Mouse (Mus musculus): ENCODE measurements around the gene Ndufb10. TPM values are rescaled to one million over a fixed set of nuclear protein-coding genes. Genes with fewer than 3 reads are reported as not detected.

The Ndufb10 gene
- total RNA-seq, 2 experiments from 2014 or later: 208 to 222 TPM

DNA sequence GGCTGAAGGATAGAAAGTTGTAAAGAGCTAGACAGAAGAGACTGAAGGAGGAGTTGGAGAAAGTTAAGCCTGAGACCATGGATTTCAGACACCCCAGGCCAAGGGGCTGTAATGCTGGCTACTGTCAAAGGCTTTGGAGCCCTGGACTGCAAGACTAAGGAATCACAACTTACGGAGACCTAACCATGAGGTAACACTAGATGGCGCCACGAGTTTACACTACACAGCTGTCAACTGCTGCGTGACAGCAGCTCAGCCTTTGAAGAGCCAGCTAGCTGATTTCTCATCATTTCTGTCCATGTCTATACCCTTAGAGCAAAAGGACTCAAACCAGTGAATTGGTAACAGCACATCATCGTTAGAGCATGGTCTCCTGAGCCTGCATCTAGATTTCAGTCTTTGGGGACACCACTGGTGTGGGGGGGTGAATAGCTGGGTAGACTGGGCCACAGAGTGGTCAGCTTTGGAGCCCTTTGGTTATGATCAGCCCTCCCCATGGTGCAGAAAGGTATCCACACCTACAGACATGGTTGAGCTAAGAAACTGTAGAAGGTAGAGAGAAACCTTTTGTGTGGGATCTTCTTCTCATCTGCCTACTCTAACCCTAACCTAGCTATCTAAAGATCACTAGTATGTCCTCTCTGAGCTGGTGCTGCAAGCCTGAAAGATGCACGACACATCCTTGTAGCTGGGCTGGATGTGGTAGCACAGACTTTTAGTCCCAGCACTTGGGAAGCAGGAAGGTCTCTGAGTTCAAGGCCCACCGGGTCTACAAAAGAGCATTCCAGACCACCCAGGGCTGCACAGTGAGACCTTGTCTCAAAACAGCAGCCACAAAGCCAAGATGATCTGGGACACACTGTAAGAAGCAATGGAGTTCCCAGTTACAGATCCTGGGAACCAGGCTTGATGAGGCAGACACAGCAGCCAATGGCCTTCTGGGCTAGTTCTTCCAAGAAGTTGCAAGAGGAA, 21.5 kb upstream of the Ndufb10 start:
- peak; percentile 80 to 84 for DNase-seq (ENCODE audit: extremely low spot score in 1 of 2, low spot score in 2 of 2)
- TF ChIP-seq CTCF (IDR thresholded peaks at IDR 0.05): peak; percentile 94
- H3K4me3 ChIP-seq: no peak overlapping the region
- no peak overlapping the region for H3K27ac ChIP-seq
- intact Hi-C loops (cut with DNase I): loop anchor here (1.0 to 5.0 kb wide), 2 partner anchors 72 to 136 kb away; no protein-coding TSS in a partner anchor

DNA sequence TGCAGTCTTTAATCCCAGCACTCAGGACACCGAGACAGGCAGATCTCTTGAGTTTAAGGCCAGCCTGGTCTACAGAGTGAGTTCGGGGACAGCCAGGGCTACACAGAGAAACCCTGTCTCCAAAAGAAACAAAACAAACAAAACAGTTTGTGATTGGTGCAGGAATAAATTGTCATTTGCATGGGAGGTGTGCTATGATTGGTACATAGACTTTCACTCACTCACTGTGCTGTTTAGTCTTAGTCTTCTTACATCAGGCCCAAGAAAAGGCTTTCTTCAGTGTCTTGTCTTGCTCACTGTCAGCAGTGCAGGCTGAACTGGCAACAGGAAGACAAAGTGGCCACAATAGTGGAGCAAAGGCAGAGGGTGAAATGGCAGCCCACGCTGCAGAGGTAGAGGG, 20.1 kb upstream of the Ndufb10 start:
- intact Hi-C loops (cut with DNase I): no loop called here
- DNase-seq (ENCODE audit: extremely low spot score in 1 of 2, low spot score in 2 of 2): no peak
- Histone ChIP-seq H3K27ac (no peak overlapping the region), H3K4me3 (no peak overlapping the region)
- no peak for TF ChIP-seq CTCF (IDR thresholded peaks at IDR 0.05)

DNA sequence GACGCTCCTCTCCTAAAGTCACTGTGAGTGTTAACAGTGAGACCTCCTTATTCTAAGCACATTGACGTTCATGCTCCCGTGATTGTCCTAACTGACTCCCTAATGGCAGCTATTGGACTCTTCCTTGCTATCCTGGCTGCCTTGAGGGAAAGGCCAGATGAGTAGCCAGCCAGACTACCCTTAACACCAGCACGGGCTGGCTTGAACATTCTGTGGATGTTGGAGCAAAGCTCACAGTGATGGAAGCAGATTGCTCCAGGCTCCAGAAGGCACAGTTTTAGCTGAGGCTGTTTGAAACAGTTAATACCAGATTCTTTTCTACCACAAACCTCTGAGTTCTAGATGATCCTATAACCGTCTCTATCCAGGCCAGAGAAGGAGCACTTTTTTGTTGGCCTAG, 19.6 kb upstream of the Ndufb10 start:
- DNase-seq (ENCODE audit: extremely low spot score in 1 of 2, low spot score in 2 of 2): no peak
- no peak for TF ChIP-seq CTCF (IDR thresholded peaks at IDR 0.05)
- no peak overlapping the region for H3K27ac ChIP-seq
- intact Hi-C loops (cut with DNase I): no loop called here
- H3K4me3 ChIP-seq: no peak overlapping the region

DNA sequence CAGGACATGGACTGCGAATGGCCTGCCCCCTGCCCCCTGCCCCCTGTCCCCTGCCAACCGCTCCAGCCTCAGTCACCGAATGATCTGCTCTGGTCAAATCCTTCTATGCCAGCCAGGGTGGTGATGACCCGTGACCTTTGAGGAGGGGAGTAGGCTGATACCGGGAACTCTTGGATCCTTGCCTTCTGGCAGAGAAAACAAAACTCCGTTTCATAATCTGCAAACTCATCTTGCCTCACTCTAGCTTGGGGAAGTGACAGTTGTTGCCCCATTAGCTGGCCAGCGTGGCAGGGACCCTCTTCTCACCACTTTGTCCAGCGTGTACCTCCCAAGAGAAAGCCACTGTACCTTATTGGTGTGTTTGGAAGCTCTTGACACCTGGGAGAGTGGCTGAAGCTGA, 18.0 kb upstream of the Ndufb10 start:
- H3K4me3 ChIP-seq: no peak overlapping the region
- no peak for DNase-seq (ENCODE audit: extremely low spot score in 1 of 2, low spot score in 2 of 2)
- TF ChIP-seq CTCF (IDR thresholded peaks at IDR 0.05): no peak
- H3K27ac ChIP-seq: no peak overlapping the region
- intact Hi-C loops (cut with DNase I): no loop called here

DNA sequence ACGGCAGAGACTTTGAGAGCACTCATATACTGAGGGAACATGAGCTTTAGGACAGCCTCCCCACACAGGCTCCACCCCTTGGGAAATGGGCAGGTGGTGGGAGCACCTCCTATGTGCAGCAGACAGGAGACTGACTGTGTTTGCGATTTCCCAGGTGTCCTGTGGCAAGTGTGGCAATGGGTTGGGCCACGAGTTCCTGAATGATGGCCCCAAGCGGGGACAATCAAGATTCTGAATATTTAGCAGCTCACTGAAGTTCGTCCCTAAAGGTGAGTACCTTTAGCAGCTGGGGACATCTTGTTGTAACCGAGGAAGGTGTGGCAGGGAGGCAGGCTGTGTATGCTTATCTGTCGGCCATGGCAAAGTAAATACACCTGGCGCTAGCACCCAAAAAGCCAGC, 15.6 kb upstream of the Ndufb10 start:
- intact Hi-C loops (cut with DNase I): no loop called here
- no peak for TF ChIP-seq CTCF (IDR thresholded peaks at IDR 0.05)
- no peak for DNase-seq (ENCODE audit: extremely low spot score in 1 of 2, low spot score in 2 of 2)
- H3K27ac ChIP-seq: no peak overlapping the region
- no peak overlapping the region for H3K4me3 ChIP-seq

DNA sequence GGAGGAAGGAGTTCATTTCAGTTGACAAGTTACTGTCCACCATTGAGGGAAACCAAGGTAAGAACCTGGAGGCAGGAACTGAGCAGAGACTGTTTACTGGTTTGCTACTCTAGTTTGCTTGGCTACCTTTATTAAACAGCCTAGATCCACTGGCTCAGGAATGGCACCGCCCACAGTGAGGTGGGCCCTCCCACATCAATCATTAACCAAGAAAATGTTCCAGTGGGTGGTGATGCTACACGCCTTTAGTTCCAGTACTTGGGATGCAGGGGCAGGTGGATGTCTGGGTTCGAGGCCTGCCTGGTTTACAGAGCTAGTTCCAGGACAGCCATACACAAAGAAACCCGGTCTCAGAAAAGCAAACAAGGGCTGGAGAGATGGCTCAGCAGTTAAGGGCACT, 14.0 kb upstream of the Ndufb10 start:
- no peak for DNase-seq (ENCODE audit: extremely low spot score in 1 of 2, low spot score in 2 of 2)
- Histone ChIP-seq H3K4me3 (no peak overlapping the region), H3K27ac (no peak overlapping the region)
- no peak for TF ChIP-seq CTCF (IDR thresholded peaks at IDR 0.05)
- intact Hi-C loops (cut with DNase I): no loop called here

DNA sequence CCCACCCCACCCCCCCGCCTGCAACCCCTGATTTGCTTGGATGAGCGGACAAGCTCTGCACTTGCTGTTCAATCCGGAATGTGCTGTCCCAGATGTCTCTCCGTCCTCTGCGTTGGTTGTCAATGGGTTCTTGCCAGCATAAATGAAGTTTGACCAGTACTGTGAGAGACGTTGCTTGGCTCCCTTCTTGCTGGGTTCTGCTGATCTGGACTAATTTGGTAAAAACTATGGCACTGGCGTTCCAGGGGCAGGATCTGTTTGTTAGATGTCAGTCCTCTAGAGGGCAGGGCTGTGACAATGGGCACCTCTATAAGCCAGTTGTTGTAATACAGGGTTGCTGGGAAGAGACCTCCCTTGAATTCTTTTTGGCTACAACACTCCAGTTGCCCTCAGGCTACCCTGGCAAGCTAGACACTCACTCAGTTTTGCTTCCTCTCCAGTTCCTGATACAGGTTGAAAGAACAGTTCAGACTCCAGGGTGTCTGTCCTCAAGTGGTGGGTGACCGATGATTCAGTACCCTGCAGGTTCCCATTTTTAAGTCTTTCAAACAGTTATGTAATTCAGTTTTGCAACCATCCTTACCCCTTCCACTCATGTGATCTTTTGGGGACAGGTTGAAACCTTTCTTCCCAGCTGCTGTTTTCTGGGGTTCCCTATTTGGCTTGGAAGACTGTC, 13.0 kb upstream of the Ndufb10 start:
- Histone ChIP-seq H3K4me3 (peak overlapping the region; percentile 66), H3K27ac (no peak overlapping the region)
- no peak; the same call in 1 of the 2 replicates for TF ChIP-seq CTCF (IDR thresholded peaks at IDR 0.05)
- intact Hi-C loops (cut with DNase I): no loop called here
- no peak for DNase-seq (ENCODE audit: extremely low spot score in 1 of 2, low spot score in 2 of 2)

DNA sequence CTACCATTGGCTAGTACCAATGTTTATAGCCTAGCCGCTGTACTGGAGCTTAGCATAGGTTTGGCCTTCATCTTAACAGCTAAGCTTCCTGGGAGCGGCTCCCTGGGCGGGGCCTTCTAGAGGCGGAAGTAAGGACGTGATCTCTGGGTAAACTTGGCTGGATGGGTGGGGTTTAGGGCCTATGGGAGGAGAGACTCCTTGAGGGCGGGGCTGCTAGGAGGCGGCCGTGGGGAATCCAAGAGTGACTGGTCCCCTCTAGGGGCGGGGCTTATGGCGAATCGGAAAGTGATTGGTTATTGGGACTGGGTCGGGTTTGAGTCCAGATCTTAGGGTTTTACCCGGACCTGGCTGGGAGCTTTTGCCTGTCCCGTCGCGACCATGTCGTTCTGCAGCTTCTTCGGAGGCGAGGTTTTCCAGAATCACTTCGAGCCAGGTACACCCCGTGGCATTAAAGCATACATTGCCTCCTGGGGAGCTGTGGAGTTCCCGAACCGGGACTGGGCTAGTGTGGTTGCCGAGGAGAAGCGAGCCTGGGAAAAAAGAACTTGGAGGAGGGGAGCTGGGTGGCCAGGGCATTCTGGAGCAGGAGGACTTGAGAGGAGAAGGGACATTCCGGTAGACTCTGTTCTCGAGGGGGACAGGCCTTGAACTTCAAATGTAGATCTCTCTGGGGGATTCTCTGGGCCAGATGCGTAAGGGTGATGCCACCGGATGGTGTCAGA, 12.2 kb upstream of the Ndufb10 start, which contains the start of gene Msrb1:
Msrb1 (plus strand) TSS at position 313 of the 722 bp plus-strand sequence.
- DNase-seq (ENCODE audit: extremely low spot score in 1 of 2, low spot score in 2 of 2): peak; percentile 86 to 91
- peak within 1 kb of the TSS; percentile 80 for H3K27ac ChIP-seq
- intact Hi-C loops (cut with DNase I): no loop called here
- peak within 1 kb of the TSS; percentile 66 for H3K4me3 ChIP-seq
- no peak for TF ChIP-seq CTCF (IDR thresholded peaks at IDR 0.05)

DNA sequence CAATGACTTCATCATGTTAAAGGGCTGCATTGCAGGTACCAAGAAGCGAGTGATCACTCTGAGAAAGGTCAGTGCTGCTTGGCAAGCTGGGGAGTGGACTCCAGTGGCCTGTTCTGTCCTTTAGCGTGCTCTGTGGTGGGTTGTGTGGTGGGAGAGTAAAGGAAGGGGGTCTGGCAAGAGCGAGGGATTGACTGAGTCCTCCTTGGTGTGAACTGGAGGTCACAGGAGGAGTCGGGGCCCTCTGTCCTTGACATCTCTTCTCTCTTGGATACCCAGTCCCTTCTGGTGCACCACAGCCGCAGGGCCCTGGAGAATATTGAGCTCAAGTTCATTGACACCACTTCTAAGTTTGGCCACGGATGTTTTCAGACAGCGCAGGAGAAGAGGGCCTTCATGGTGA, 11.2 kb upstream of the Ndufb10 start:
- Histone ChIP-seq H3K27ac (no peak overlapping the region), H3K4me3 (no peak overlapping the region)
- intact Hi-C loops (cut with DNase I): no loop called here
- TF ChIP-seq CTCF (IDR thresholded peaks at IDR 0.05): no peak
- no peak for DNase-seq (ENCODE audit: extremely low spot score in 1 of 2, low spot score in 2 of 2)

DNA sequence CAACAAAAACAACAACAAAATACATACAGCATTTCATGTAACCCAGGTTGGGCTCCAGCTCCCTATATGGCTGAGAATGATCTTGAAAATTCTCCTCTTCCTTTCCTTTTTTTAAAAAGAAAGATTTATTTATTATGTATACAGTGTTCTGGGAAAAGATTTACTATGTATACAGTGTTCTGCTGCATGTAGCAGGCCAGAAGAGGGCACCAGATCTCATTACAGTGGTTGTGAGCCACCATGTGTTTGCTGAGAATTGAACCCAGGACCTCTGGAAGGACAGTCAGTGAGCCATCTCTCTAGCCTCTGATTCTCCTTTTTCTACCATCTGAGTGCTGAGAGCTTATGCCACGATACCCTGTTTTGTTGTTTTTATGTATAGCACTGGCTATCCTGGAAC, 10.2 kb upstream of the Ndufb10 start:
- peak; percentile 32 for TF ChIP-seq CTCF (IDR thresholded peaks at IDR 0.05)
- DNase-seq (ENCODE audit: extremely low spot score in 1 of 2, low spot score in 2 of 2): no peak
- intact Hi-C loops (cut with DNase I): no loop called here
- no peak overlapping the region for H3K4me3 ChIP-seq
- H3K27ac ChIP-seq: no peak overlapping the region

DNA sequence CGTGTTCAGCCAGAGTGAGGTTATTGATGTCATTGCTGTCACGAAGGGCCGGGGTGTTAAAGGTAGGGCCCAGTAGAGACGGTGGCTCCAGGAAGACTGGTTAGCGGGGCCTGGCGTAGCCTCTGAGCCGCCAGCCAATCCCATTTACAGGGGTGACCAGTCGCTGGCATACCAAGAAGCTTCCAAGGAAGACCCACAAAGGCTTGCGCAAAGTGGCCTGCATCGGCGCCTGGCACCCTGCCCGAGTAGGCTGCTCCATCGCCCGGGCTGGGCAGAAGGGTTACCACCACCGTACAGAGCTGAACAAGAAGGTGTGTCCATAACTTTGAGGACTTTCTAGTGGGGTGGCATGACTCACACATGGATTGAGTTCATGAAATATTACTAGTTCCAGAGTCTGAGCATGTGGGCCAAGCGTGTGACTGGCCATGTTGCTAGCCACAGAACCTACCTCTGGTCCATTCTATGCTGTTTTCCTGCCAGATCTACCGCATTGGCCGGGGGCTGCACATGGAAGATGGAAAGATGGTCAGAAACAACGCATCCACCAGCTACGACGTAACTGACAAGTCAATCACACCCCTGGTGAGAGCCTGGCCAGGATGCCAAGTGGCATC, 9.3 kb upstream of the Ndufb10 start:
- Histone ChIP-seq H3K27ac (no peak overlapping the region), H3K4me3 (no peak overlapping the region)
- intact Hi-C loops (cut with DNase I): no loop called here
- TF ChIP-seq CTCF (IDR thresholded peaks at IDR 0.05): no peak
- DNase-seq (ENCODE audit: extremely low spot score in 1 of 2, low spot score in 2 of 2): no peak
